In the genomic region with DNA sequence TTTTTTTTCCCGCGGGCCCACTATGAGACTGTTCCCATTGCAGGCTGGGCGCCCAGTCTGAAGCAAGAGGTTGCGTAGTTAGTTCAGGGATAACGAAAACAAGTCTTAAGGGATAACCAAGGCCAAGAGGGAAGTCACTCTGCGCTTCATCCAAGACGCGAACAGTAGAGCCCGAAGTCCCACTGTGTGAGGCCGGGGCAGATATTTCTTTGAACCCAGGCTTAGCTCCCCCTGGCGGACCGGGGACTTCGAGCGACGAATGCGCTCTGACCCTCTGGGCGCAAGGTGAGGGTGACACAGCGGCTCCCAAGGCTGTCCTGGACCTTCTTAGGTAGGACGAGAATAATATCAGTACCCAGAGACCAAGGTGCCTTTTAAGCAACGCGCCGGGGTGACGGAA, we compare ENCODE assay signal across 8 mouse cellular contexts. TPM values are rescaled to one million over a fixed set of nuclear protein-coding genes. Genes with fewer than 3 reads are reported as not detected.
DNase-seq lines count a peak whose midpoint lies in the region; ATAC-seq lines count a peak whose summit lies in the region.

No protein-coding gene starts in this region.

- ATAC-seq in common myeloid progenitor, adult 5-6 weeks (replicated peaks; ENCODE audit: low read depth, poor library complexity, severe bottlenecking): peak; percentile 43
- no peak for ATAC-seq in intestine, embryonic 15.5 days
- no peak for ATAC-seq in neural tube, embryonic 11.5 days (ENCODE audit: insufficient read depth, low FRiP score, low TSS enrichment)

- DNase-seq in right cerebral cortex, postnatal 14 days: peak; percentile 72
- no peak for DNase-seq in right cerebral cortex, postnatal 25 days
- DNase-seq in heart, adult 11 months: peak; percentile 97
- peak; percentile 69 to 75 for DNase-seq in lung, adult 18-20 months
- peak; percentile 70 for DNase-seq in neural tube, embryonic 11.5 days (ENCODE audit: low spot score)
- peak; percentile 74 for DNase-seq in thymus, postnatal 25 days

- H3K27ac ChIP-seq in intestine, embryonic 15.5 days: no peak overlapping the region
- no peak overlapping the region for H3K27ac ChIP-seq in neural tube, embryonic 11.5 days (ENCODE audit: low read depth, low read length)

- peaks cover 48% of the 10 kb centered on the region for H3K4me1 ChIP-seq in intestine, embryonic 15.5 days (replicated peaks)
- peaks cover 39% of the 10 kb centered on the region for H3K4me1 ChIP-seq in neural tube, embryonic 11.5 days (ENCODE audit: control insufficient read depth, insufficient read depth, low read length)

- H3K9me3 ChIP-seq in intestine, embryonic 15.5 days: no peaks in the 10 kb centered on the region
- H3K9me3 ChIP-seq in neural tube, embryonic 11.5 days (ENCODE audit: control insufficient read depth, low read length): no peaks in the 10 kb centered on the region

- no peak overlapping the region for H3K9ac ChIP-seq in intestine, embryonic 15.5 days
- H3K9ac ChIP-seq in neural tube, embryonic 11.5 days (ENCODE audit: low read length): 0 out of 2 replicates have a peak overlapping the region, but pooled peaks have one; percentile 11

- H3K4me2 ChIP-seq in intestine, embryonic 15.5 days (replicated peaks): peak overlapping the region; percentile 100
- H3K4me2 ChIP-seq in neural tube, embryonic 11.5 days (ENCODE audit: low read depth): peak overlapping the region; percentile 61

- peak overlapping the region; percentile 52 for H3K4me3 ChIP-seq in intestine, embryonic 15.5 days (replicated peaks)
- peak overlapping the region; percentile 37 for H3K4me3 ChIP-seq in neural tube, embryonic 11.5 days (ENCODE audit: low read depth, low read length)

- H3K27me3 ChIP-seq in intestine, embryonic 15.5 days (replicated peaks): peaks cover 64% of the 10 kb centered on the region
- peaks cover 85% of the 10 kb centered on the region for H3K27me3 ChIP-seq in neural tube, embryonic 11.5 days (ENCODE audit: control insufficient read depth, insufficient read depth, low read length)

- H3K36me3 ChIP-seq in intestine, embryonic 15.5 days: no peaks in the 10 kb centered on the region
- H3K36me3 ChIP-seq in neural tube, embryonic 11.5 days (ENCODE audit: control insufficient read depth, insufficient read depth, low read length): no peaks in the 10 kb centered on the region

- 2% methylated on average over 23 of the region's 23 CpGs for WGBS in intestine, embryonic 15.5 days
- under 1% methylated on average over 23 of the region's 23 CpGs for WGBS in neural tube, embryonic 11.5 days

RNA-seq across cellular contexts. Expression of a gene that starts 1.7 kb away (rescaled TPM):
- total RNA-seq in common myeloid progenitor, adult 5-6 weeks (2017): not detected in 2 replicates
- polyA plus RNA-seq in intestine, embryonic 15.5 days (2015; fragmentation: Nextera tagmentation; extraction: Ambion mirVana): 1.7 and 1.8 TPM in 2 replicates
- 6.9 and 7.0 TPM in 2 replicates for polyA plus RNA-seq in neural tube, embryonic 11.5 days (2014; fragmentation: Nextera tagmentation; extraction: Ambion mirVana)
